In genomic region chr5:90891464-90891813, GRCm38 (mm10) we compare ENCODE assay signal across 9 mouse cellular contexts. TPM values are rescaled to one million over a fixed set of nuclear protein-coding genes. Genes with fewer than 3 reads are reported as not detected.
DNase-seq lines count a peak whose midpoint lies in the region; ATAC-seq lines count a peak whose summit lies in the region.
"Had no signal": no experiment of that assay in that cellular context is flagged by ENCODE, and none has a peak within 500 bp of the region (broad histone marks: within the 10 kb centered on the region; RNA-seq: fewer than 3 reads in every experiment).

No protein-coding gene starts in this region.

- H3K4me3 ChIP-seq in heart, embryonic 14.5 days (ENCODE audit: control insufficient read depth in 1 of 2, insufficient read depth in 1 of 2, low read depth in 1 of 2, low read length in 2 of 2): peak overlapping the region; percentile 56
- peak overlapping the region; percentile 40 for H3K4me3 ChIP-seq in hindbrain, embryonic 11.5 days (ENCODE audit: low read depth, low read length)
- H3K4me3 ChIP-seq in midbrain, embryonic 11.5 days (ENCODE audit: low read depth, low read length): peak overlapping the region; percentile 44

- H3K4me2 ChIP-seq in heart, embryonic 14.5 days (ENCODE audit: low read length): peak overlapping the region; percentile 90
- peak overlapping the region; percentile 88 for H3K4me2 ChIP-seq in hindbrain, embryonic 11.5 days (replicated peaks; ENCODE audit: low read depth, low read length)
- H3K4me2 ChIP-seq in midbrain, embryonic 11.5 days: peak overlapping the region; percentile 83

- no peak overlapping the region for H3K27ac ChIP-seq in heart, embryonic 14.5 days (replicated peaks in 1 of 2; ENCODE audit: control insufficient read depth in 1 of 2, insufficient read depth in 1 of 2, low read depth in 2 of 2, low read length in 2 of 2)
- H3K27ac ChIP-seq in hindbrain, embryonic 11.5 days (ENCODE audit: low read depth, low read length): no peak overlapping the region
- H3K27ac ChIP-seq in midbrain, embryonic 11.5 days (ENCODE audit: low read depth, low read length): no peak overlapping the region

- intact Hi-C loops in heart, postnatal 25 days (cut with DNase I): loop anchor here (5.0 kb wide), 1 partner anchor 119 kb away; the partner anchor contains the start of gene Pf4
- intact Hi-C loops in left cerebral cortex, postnatal 10 days (cut with DNase I): no loop called here

- WGBS in heart, embryonic 14.5 days: 28% methylated on average over 10 of the region's 10 CpGs
- 22% methylated on average over 10 of the region's 10 CpGs for WGBS in hindbrain, embryonic 11.5 days
- 19% methylated on average over 10 of the region's 10 CpGs for WGBS in midbrain, embryonic 11.5 days

- no peaks in the 10 kb centered on the region for H3K9me3 ChIP-seq in heart, embryonic 14.5 days (ENCODE audit: control insufficient read depth, low read length)
- H3K9me3 ChIP-seq in hindbrain, embryonic 11.5 days (ENCODE audit: control insufficient read depth, low read length): no peaks in the 10 kb centered on the region
- no peaks in the 10 kb centered on the region for H3K9me3 ChIP-seq in midbrain, embryonic 11.5 days (ENCODE audit: control insufficient read depth, low read length)

- H3K4me1 ChIP-seq in heart, embryonic 14.5 days (ENCODE audit: control insufficient read depth in 2 of 2, insufficient read depth in 2 of 2, low read length in 2 of 2): peaks cover 7 to 11% of the 10 kb centered on the region in 2 experiments; a peak in 3 of 4 replicates
- H3K4me1 ChIP-seq in hindbrain, embryonic 11.5 days (replicated peaks; ENCODE audit: control insufficient read depth, insufficient read depth, low read length): no peaks in the 10 kb centered on the region
- no peaks in the 10 kb centered on the region for H3K4me1 ChIP-seq in midbrain, embryonic 11.5 days (ENCODE audit: control insufficient read depth, insufficient read depth, low read length)

- no peaks in the 10 kb centered on the region for H3K36me3 ChIP-seq in heart, embryonic 14.5 days (ENCODE audit: control insufficient read depth, insufficient read depth, low read length)
- H3K36me3 ChIP-seq in hindbrain, embryonic 11.5 days (ENCODE audit: control insufficient read depth, insufficient read depth, low read length): no peaks in the 10 kb centered on the region
- no peaks in the 10 kb centered on the region for H3K36me3 ChIP-seq in midbrain, embryonic 11.5 days (ENCODE audit: control insufficient read depth, insufficient read depth, low read length)

- H3K9ac ChIP-seq in heart, embryonic 14.5 days (ENCODE audit: low read length): peak overlapping the region; percentile 72
- no peak overlapping the region; the same call in 1 of the 2 replicates for H3K9ac ChIP-seq in hindbrain, embryonic 11.5 days (ENCODE audit: low read depth, low read length)
- H3K9ac ChIP-seq in midbrain, embryonic 11.5 days (ENCODE audit: low read length): no peak overlapping the region; the same call in 1 of the 2 replicates

- H3K27me3 ChIP-seq in heart, embryonic 14.5 days (ENCODE audit: control insufficient read depth, insufficient read depth, low read length): no peaks in the 10 kb centered on the region
- H3K27me3 ChIP-seq in hindbrain, embryonic 11.5 days (ENCODE audit: control insufficient read depth, insufficient read depth, low read length): no peaks in the 10 kb centered on the region
- H3K27me3 ChIP-seq in midbrain, embryonic 11.5 days (ENCODE audit: control insufficient read depth, insufficient read depth, low read length): no peaks in the 10 kb centered on the region

- DNase-seq in heart, postnatal 25 days (ENCODE audit: low spot score): no peak
- peak; percentile 28 for DNase-seq in ZHBTc4 (ENCODE audit: low read depth, low spot score)
- DNase-seq in hindbrain, embryonic 11.5 days (ENCODE audit: low spot score): no peak
- no peak for DNase-seq in midbrain, embryonic 11.5 days (ENCODE audit: low spot score, missing footprints)
- no peak for DNase-seq in layer of hippocampus, adult 9-11 months
- no peak for DNase-seq in frontal cortex, adult 2 months (ENCODE audit: extremely low spot score in 1 of 2, low spot score in 1 of 2)
- DNase-seq in left cerebral cortex, postnatal 10 days (ENCODE audit: extremely low spot score in 1 of 2, low spot score in 2 of 2): no peak
- DNase-seq: thymus, adult 2 months had no signal

- no peak for ATAC-seq in heart, embryonic 14.5 days (ENCODE audit: insufficient number of reproducible peaks, insufficient read depth, low FRiP score, low read depth)
- ATAC-seq in hindbrain, embryonic 11.5 days (ENCODE audit: low FRiP score): no peak; the same call in 1 of the 2 replicates
- no peak for ATAC-seq in midbrain, embryonic 11.5 days (ENCODE audit: low FRiP score)

RNA-seq across cellular contexts. Expression of gene Cxcl1, which starts 0.4 kb away (rescaled TPM):
- 0.42 and 0.66 TPM in 2 replicates for polyA plus RNA-seq in heart, embryonic 14.5 days (2014; fragmentation: Nextera tagmentation; extraction: Ambion mirVana)
- total RNA-seq in heart, postnatal 25 days (2021): under 1 TPM; 0.55 to 0.64 TPM
- 0.29 TPM in 1 of 2 replicates, not detected in the other for polyA plus RNA-seq in hindbrain, embryonic 11.5 days (2014; fragmentation: Nextera tagmentation; extraction: Ambion mirVana)
- polyA plus RNA-seq in midbrain, embryonic 11.5 days (2014; fragmentation: Nextera tagmentation; extraction: Ambion mirVana): not detected in 2 replicates
- 0.32 and 0.46 TPM in 2 replicates for polyA plus RNA-seq in frontal cortex, adult 2 months (2012; rRNA removed)
- under 1 TPM in 1 of 2 experiments, not detected in 1; 0.55 TPM for total RNA-seq in left cerebral cortex, postnatal 10 days (2021)

RNA-seq across cellular contexts. Expression of gene Cxcl2, which starts 12.2 kb away (rescaled TPM):
- polyA plus RNA-seq in heart, embryonic 14.5 days (2014; fragmentation: Nextera tagmentation; extraction: Ambion mirVana): 0.20 TPM in 1 of 2 replicates, not detected in the other
- total RNA-seq in heart, postnatal 25 days (2021): not detected
- polyA plus RNA-seq in hindbrain, embryonic 11.5 days (2014; fragmentation: Nextera tagmentation; extraction: Ambion mirVana): not detected in 2 replicates
- not detected in 2 replicates for polyA plus RNA-seq in midbrain, embryonic 11.5 days (2014; fragmentation: Nextera tagmentation; extraction: Ambion mirVana)
- 0.08 TPM in 1 of 2 replicates, not detected in the other for polyA plus RNA-seq in frontal cortex, adult 2 months (2012; rRNA removed)
- not detected for total RNA-seq in left cerebral cortex, postnatal 10 days (2021)

RNA-seq across cellular contexts. Expression of gene Mthfd2l, which starts 39.5 kb away (rescaled TPM):
- 34.6 and 35.5 TPM in 2 replicates for polyA plus RNA-seq in heart, embryonic 14.5 days (2014; fragmentation: Nextera tagmentation; extraction: Ambion mirVana)
- 10 to 100 TPM; 10.3 to 12.6 TPM for total RNA-seq in heart, postnatal 25 days (2021)
- 92.7 and 94.7 TPM in 2 replicates for polyA plus RNA-seq in hindbrain, embryonic 11.5 days (2014; fragmentation: Nextera tagmentation; extraction: Ambion mirVana)
- polyA plus RNA-seq in midbrain, embryonic 11.5 days (2014; fragmentation: Nextera tagmentation; extraction: Ambion mirVana): 105 and 107 TPM in 2 replicates
- polyA plus RNA-seq in frontal cortex, adult 2 months (2012; rRNA removed): 19.0 and 23.6 TPM in 2 replicates
- total RNA-seq in left cerebral cortex, postnatal 10 days (2021): 10 to 100 TPM; 18.0 to 18.5 TPM
